In genomic region chr7:79786295-79786694, GRCm38 (mm10) we compare ENCODE assay signal across 8 mouse cellular contexts. TPM values are rescaled to one million over a fixed set of nuclear protein-coding genes. Genes with fewer than 3 reads are reported as not detected.
DNase-seq lines count a peak whose midpoint lies in the region; ATAC-seq and TF ChIP-seq lines count a peak whose summit lies in the region.

No protein-coding gene starts in this region.

- H3K36me3 ChIP-seq in embryonic facial prominence, embryonic 11.5 days (replicated peaks; ENCODE audit: control insufficient read depth, insufficient read depth, low read depth, low read length): no peaks in the 10 kb centered on the region
- no peaks in the 10 kb centered on the region for H3K36me3 ChIP-seq in heart, embryonic 14.5 days (ENCODE audit: control insufficient read depth, insufficient read depth, low read length)
- H3K36me3 ChIP-seq in liver, embryonic 16.5 days (ENCODE audit: control insufficient read depth, insufficient read depth): no peaks in the 10 kb centered on the region
- no peaks in the 10 kb centered on the region for H3K36me3 ChIP-seq in neural tube, embryonic 14.5 days (ENCODE audit: control insufficient read depth, insufficient read depth, low read length)
- no peaks in the 10 kb centered on the region for H3K36me3 ChIP-seq in thymus, adult 2 months (ENCODE audit: control insufficient read depth, insufficient read depth, low read length)

- H3K27me3 ChIP-seq in embryonic facial prominence, embryonic 11.5 days (ENCODE audit: control insufficient read depth, insufficient read depth, low read length): peaks cover 2% of the 10 kb centered on the region
- H3K27me3 ChIP-seq in heart, embryonic 14.5 days (ENCODE audit: control insufficient read depth, insufficient read depth, low read length): peaks cover 11% of the 10 kb centered on the region
- H3K27me3 ChIP-seq in liver, embryonic 16.5 days (ENCODE audit: control insufficient read depth, insufficient read depth, low read depth, low read length): peaks cover 7% of the 10 kb centered on the region
- H3K27me3 ChIP-seq in neural tube, embryonic 14.5 days (ENCODE audit: control insufficient read depth, insufficient read depth, low read length): 0 out of 2 replicates have a peak, but pooled peaks cover under 1% of the 10 kb centered on the region
- no peaks in the 10 kb centered on the region for H3K27me3 ChIP-seq in thymus, adult 2 months (ENCODE audit: control insufficient read depth, insufficient read depth, low read length)

- DNase-seq in CD4-positive helper T cell, adult 2 months (ENCODE audit: low read depth, low spot score): peak; percentile 43
- peak; percentile 87 for DNase-seq in adrenal gland, postnatal 10 days
- peak; percentile 88 for DNase-seq in embryonic facial prominence, embryonic 11.5 days (ENCODE audit: low spot score)
- peak; percentile 82 for DNase-seq in kidney, postnatal 14 days
- DNase-seq in thymus, adult 2 months: peak; percentile 65

- no peak overlapping the region for H3K27ac ChIP-seq in embryonic facial prominence, embryonic 11.5 days (replicated peaks; ENCODE audit: low read depth, low read length)
- no peak overlapping the region for H3K27ac ChIP-seq in heart, embryonic 14.5 days (replicated peaks in 1 of 2; ENCODE audit: control insufficient read depth in 1 of 2, insufficient read depth in 1 of 2, low read depth in 2 of 2, low read length in 2 of 2)
- H3K27ac ChIP-seq in liver, embryonic 16.5 days (ENCODE audit: low read length): no peak overlapping the region
- no peak overlapping the region for H3K27ac ChIP-seq in neural tube, embryonic 14.5 days (ENCODE audit: low read depth, low read length)
- no peak overlapping the region for H3K27ac ChIP-seq in thymus, adult 2 months (ENCODE audit: control insufficient read depth, insufficient read depth, low read length)

- no peak; the same call in 1 of the 2 replicates for ATAC-seq in embryonic facial prominence, embryonic 11.5 days (replicated peaks; ENCODE audit: insufficient number of reproducible peaks, low FRiP score, low TSS enrichment, low read depth)
- peak; percentile 8; the same call in 1 of the 2 replicates for ATAC-seq in heart, embryonic 14.5 days (ENCODE audit: insufficient number of reproducible peaks, insufficient read depth, low FRiP score, low read depth)
- peak; percentile 33; the same call in 1 of the 2 replicates for ATAC-seq in liver, embryonic 16.5 days (ENCODE audit: low read depth)
- ATAC-seq in neural tube, embryonic 14.5 days (ENCODE audit: low read depth): peak; percentile 46; the same call in 1 of the 2 replicates

- TF ChIP-seq POLR2A in thymus, adult 2 months (IDR thresholded peaks at IDR 0.05; ENCODE audit: control insufficient read depth, extremely low read depth, insufficient read depth, low read length, poor library complexity): no peak

- H3K9ac ChIP-seq in embryonic facial prominence, embryonic 11.5 days (replicated peaks; ENCODE audit: low read length): no peak overlapping the region
- no peak overlapping the region for H3K9ac ChIP-seq in heart, embryonic 14.5 days (ENCODE audit: low read length)
- H3K9ac ChIP-seq in liver, embryonic 16.5 days (ENCODE audit: low read depth, low read length): no peak overlapping the region
- H3K9ac ChIP-seq in neural tube, embryonic 14.5 days (replicated peaks; ENCODE audit: low read depth, low read length): no peak overlapping the region

- TF ChIP-seq CTCF in thymus, adult 2 months (IDR thresholded peaks at IDR 0.05; ENCODE audit: borderline replicate concordance, control insufficient read depth, extremely low read depth, insufficient read depth, low read length, poor library complexity): no peak

- no peaks in the 10 kb centered on the region for H3K9me3 ChIP-seq in embryonic facial prominence, embryonic 11.5 days (replicated peaks; ENCODE audit: control insufficient read depth, low read length)
- no peaks in the 10 kb centered on the region for H3K9me3 ChIP-seq in heart, embryonic 14.5 days (ENCODE audit: control insufficient read depth, low read length)
- H3K9me3 ChIP-seq in liver, embryonic 16.5 days (replicated peaks; ENCODE audit: control insufficient read depth, low read length): no peaks in the 10 kb centered on the region
- no peaks in the 10 kb centered on the region for H3K9me3 ChIP-seq in neural tube, embryonic 14.5 days (ENCODE audit: control insufficient read depth, low read length)

- no peak overlapping the region for H3K4me2 ChIP-seq in embryonic facial prominence, embryonic 11.5 days (ENCODE audit: low read depth, low read length)
- no peak overlapping the region for H3K4me2 ChIP-seq in heart, embryonic 14.5 days (ENCODE audit: low read length)
- H3K4me2 ChIP-seq in liver, embryonic 16.5 days (ENCODE audit: low read depth, low read length): no peak overlapping the region
- H3K4me2 ChIP-seq in neural tube, embryonic 14.5 days (ENCODE audit: low read depth, low read length): no peak overlapping the region

- WGBS in embryonic facial prominence, embryonic 11.5 days: 17% methylated on average over 6 of the region's 6 CpGs
- WGBS in heart, embryonic 14.5 days: 9% methylated on average over 6 of the region's 6 CpGs
- WGBS in liver, embryonic 16.5 days (ENCODE audit: insufficient replicate concordance): 19% methylated on average over 6 of the region's 6 CpGs
- 24% methylated on average over 6 of the region's 6 CpGs for WGBS in neural tube, embryonic 14.5 days
- WGBS in thymus, adult 2 months: 32% methylated on average over 6 of the region's 6 CpGs

- H3K4me1 ChIP-seq in embryonic facial prominence, embryonic 11.5 days (ENCODE audit: control insufficient read depth, insufficient read depth, low read length): no peaks in the 10 kb centered on the region
- peaks cover 3% of the 10 kb centered on the region in 2 experiments; a peak in 2 of 4 replicates for H3K4me1 ChIP-seq in heart, embryonic 14.5 days (ENCODE audit: control insufficient read depth in 2 of 2, insufficient read depth in 2 of 2, low read length in 2 of 2)
- no peaks in the 10 kb centered on the region for H3K4me1 ChIP-seq in liver, embryonic 16.5 days (ENCODE audit: control insufficient read depth, low read depth, low read length)
- H3K4me1 ChIP-seq in neural tube, embryonic 14.5 days (ENCODE audit: control insufficient read depth, insufficient read depth, low read length): no peaks in the 10 kb centered on the region
- no peaks in the 10 kb centered on the region for H3K4me1 ChIP-seq in thymus, adult 2 months (replicated peaks; ENCODE audit: control insufficient read depth, insufficient read depth, low read length)

- H3K4me3 ChIP-seq in embryonic facial prominence, embryonic 11.5 days (ENCODE audit: low read depth, low read length): no peak overlapping the region
- no peak overlapping the region for H3K4me3 ChIP-seq in heart, embryonic 14.5 days (ENCODE audit: control insufficient read depth in 1 of 2, insufficient read depth in 1 of 2, low read depth in 1 of 2, low read length in 2 of 2)
- no peak overlapping the region for H3K4me3 ChIP-seq in liver, embryonic 16.5 days (ENCODE audit: low read depth, low read length)
- H3K4me3 ChIP-seq in neural tube, embryonic 14.5 days (ENCODE audit: low read depth, low read length): no peak overlapping the region
- H3K4me3 ChIP-seq in thymus, adult 2 months (ENCODE audit: control insufficient read depth, insufficient read depth, low read length): no peak overlapping the region

RNA-seq across cellular contexts. Expression of gene Mesp1, which starts 7.3 kb away (rescaled TPM):
- not detected for total RNA-seq in adrenal gland, postnatal 10 days (2021)
- polyA plus RNA-seq in embryonic facial prominence, embryonic 11.5 days (2014; fragmentation: Nextera tagmentation; extraction: Ambion mirVana): 0.17 TPM in 1 of 2 replicates, not detected in the other
- polyA plus RNA-seq in heart, embryonic 14.5 days (2014; fragmentation: Nextera tagmentation; extraction: Ambion mirVana): not detected in 2 replicates
- polyA plus RNA-seq in liver, embryonic 16.5 days (2015; fragmentation: Nextera tagmentation; extraction: Ambion mirVana): 0.09 TPM in 1 of 2 replicates, not detected in the other
- not detected in 2 replicates for polyA plus RNA-seq in neural tube, embryonic 14.5 days (2014; fragmentation: Nextera tagmentation; extraction: Ambion mirVana)
- polyA plus RNA-seq in thymus, adult 2 months (2012; rRNA removed): 0.45 and 0.62 TPM in 2 replicates

RNA-seq across cellular contexts. Expression of gene Mesp2, which starts 24.2 kb away (rescaled TPM):
- under 1 TPM; 0.39 to 0.79 TPM for total RNA-seq in adrenal gland, postnatal 10 days (2021)
- 0.53 TPM in 1 of 2 replicates, not detected in the other for polyA plus RNA-seq in embryonic facial prominence, embryonic 11.5 days (2014; fragmentation: Nextera tagmentation; extraction: Ambion mirVana)
- 0.27 and 0.59 TPM in 2 replicates for polyA plus RNA-seq in heart, embryonic 14.5 days (2014; fragmentation: Nextera tagmentation; extraction: Ambion mirVana)
- polyA plus RNA-seq in liver, embryonic 16.5 days (2015; fragmentation: Nextera tagmentation; extraction: Ambion mirVana): 0.07 TPM in 1 of 2 replicates, not detected in the other
- polyA plus RNA-seq in neural tube, embryonic 14.5 days (2014; fragmentation: Nextera tagmentation; extraction: Ambion mirVana): 0.71 and 1.2 TPM in 2 replicates
- 0.41 and 0.47 TPM in 2 replicates for polyA plus RNA-seq in thymus, adult 2 months (2012; rRNA removed)

RNA-seq across cellular contexts. Expression of gene Wdr93, which starts 43.3 kb away (rescaled TPM):
- 1 to 10 TPM; 1.5 to 2.5 TPM for total RNA-seq in adrenal gland, postnatal 10 days (2021)
- polyA plus RNA-seq in embryonic facial prominence, embryonic 11.5 days (2014; fragmentation: Nextera tagmentation; extraction: Ambion mirVana): 0.21 and 0.42 TPM in 2 replicates
- 0.39 and 0.50 TPM in 2 replicates for polyA plus RNA-seq in heart, embryonic 14.5 days (2014; fragmentation: Nextera tagmentation; extraction: Ambion mirVana)
- polyA plus RNA-seq in liver, embryonic 16.5 days (2015; fragmentation: Nextera tagmentation; extraction: Ambion mirVana): 0.07 and 0.09 TPM in 2 replicates
- 0.08 and 0.12 TPM in 2 replicates for polyA plus RNA-seq in neural tube, embryonic 14.5 days (2014; fragmentation: Nextera tagmentation; extraction: Ambion mirVana)
- polyA plus RNA-seq in thymus, adult 2 months (2012; rRNA removed): 0.22 and 0.24 TPM in 2 replicates

RNA-seq across cellular contexts. Expression of gene Pex11a, which starts 43.4 kb away (rescaled TPM):
- 10 to 100 TPM; 41.0 to 47.0 TPM for total RNA-seq in adrenal gland, postnatal 10 days (2021)
- 7.1 and 8.3 TPM in 2 replicates for polyA plus RNA-seq in embryonic facial prominence, embryonic 11.5 days (2014; fragmentation: Nextera tagmentation; extraction: Ambion mirVana)
- polyA plus RNA-seq in heart, embryonic 14.5 days (2014; fragmentation: Nextera tagmentation; extraction: Ambion mirVana): 9.4 and 9.8 TPM in 2 replicates
- polyA plus RNA-seq in liver, embryonic 16.5 days (2015; fragmentation: Nextera tagmentation; extraction: Ambion mirVana): 4.5 and 4.9 TPM in 2 replicates
- polyA plus RNA-seq in neural tube, embryonic 14.5 days (2014; fragmentation: Nextera tagmentation; extraction: Ambion mirVana): 13.4 and 16.2 TPM in 2 replicates
- polyA plus RNA-seq in thymus, adult 2 months (2012; rRNA removed): 5.0 and 8.1 TPM in 2 replicates

RNA-seq across cellular contexts. Expression of gene Plin1, which starts 53.6 kb away (rescaled TPM):
- 100 to 1,000 TPM; 750 to 928 TPM for total RNA-seq in adrenal gland, postnatal 10 days (2021)
- not detected in 2 replicates for polyA plus RNA-seq in embryonic facial prominence, embryonic 11.5 days (2014; fragmentation: Nextera tagmentation; extraction: Ambion mirVana)
- not detected in 2 replicates for polyA plus RNA-seq in heart, embryonic 14.5 days (2014; fragmentation: Nextera tagmentation; extraction: Ambion mirVana)
- polyA plus RNA-seq in liver, embryonic 16.5 days (2015; fragmentation: Nextera tagmentation; extraction: Ambion mirVana): not detected in 2 replicates
- polyA plus RNA-seq in neural tube, embryonic 14.5 days (2014; fragmentation: Nextera tagmentation; extraction: Ambion mirVana): 0.17 TPM in 1 of 2 replicates, not detected in the other
- polyA plus RNA-seq in thymus, adult 2 months (2012; rRNA removed): 64.4 and 73.1 TPM in 2 replicates
